Mouse (Mus musculus) testis, adult 2 months (tissue): Measurements from ENCODE around the gene Naip1.

Source experiments
- CTCF ChIP-seq: fragments of 200-500 bp; IDR thresholded peaks from 2 replicates; pipeline ENCODE4 v1.5.1; 2012; ENCODE audit warnings: low read depth, mild to moderate bottlenecking, inconsistent platforms, low read length, moderate library complexity; ENCODE audit not compliant: control insufficient read depth, insufficient read depth, insufficient replicate concordance
- POLR2A ChIP-seq: fragments of 200-500 bp; IDR thresholded peaks from 2 replicates; pipeline ENCODE4 v1.6.1; 2012; ENCODE audit warnings: low read depth, mild to moderate bottlenecking, inconsistent platforms, low read length, moderate library complexity; ENCODE audit not compliant: control insufficient read depth

GRCm38 (mm10) chr13:100461336-100461735 is 8.7 kb upstream of the Naip1 start:
- no peak for TF ChIP-seq POLR2A
- no peak for TF ChIP-seq CTCF
